Mouse (Mus musculus): ENCODE measurements at regions not wholly inside any gene's neighbourhood (a gene's known extent, or its start where the extent isn't known, plus 50 kb on each side); places are given as distances from the start of the nearest gene placed in this dataset. TPM values are rescaled to one million over a fixed set of nuclear protein-coding genes. Genes with fewer than 3 reads are reported as not detected.

DNA sequence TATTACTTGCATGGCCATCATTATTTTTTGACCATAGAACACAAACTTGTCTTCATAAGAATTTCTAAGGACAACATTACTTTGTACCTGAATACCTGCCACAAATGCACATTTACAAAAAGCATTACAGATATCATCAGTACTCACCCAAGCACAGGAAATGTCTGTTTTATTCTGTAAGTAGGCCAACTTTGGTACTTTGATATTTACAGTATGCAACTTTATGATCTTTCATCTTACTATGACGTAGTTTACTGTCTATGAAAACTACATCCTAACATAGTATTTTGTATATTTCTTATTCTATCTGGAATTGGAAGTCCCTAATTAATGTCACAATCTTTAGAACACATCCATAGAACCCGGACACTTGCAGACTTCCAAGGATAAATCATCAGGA is 282.2 kb upstream of the Egfl6 start:
- H3K4me1 ChIP-seq (ENCODE audit: control insufficient read depth, insufficient read depth): no peaks in the 10 kb centered on the region
- no peak overlapping the region for H3K4me3 ChIP-seq (ENCODE audit: low read depth, low read length)
- no peak overlapping the region for H3K9ac ChIP-seq (replicated peaks; ENCODE audit: low read depth, low read length)
- no peak overlapping the region for H3K27ac ChIP-seq (ENCODE audit: low read depth)
- ATAC-seq (ENCODE audit: insufficient read depth, low read depth) (no peak), DNase-seq (ENCODE audit: low spot score) (no peak)
- TF ChIP-seq CTCF (IDR thresholded peaks at IDR 0.05; ENCODE audit: low read depth) (no peak), EP300 (IDR thresholded peaks at IDR 0.05; ENCODE audit: low read depth) (no peak)
- no peaks in the 10 kb centered on the region for H3K27me3 ChIP-seq (ENCODE audit: control insufficient read depth, insufficient read depth, low read length)
- H3K36me3 ChIP-seq (replicated peaks; ENCODE audit: control insufficient read depth, insufficient read depth, low read length): no peaks in the 10 kb centered on the region
- H3K9me3 ChIP-seq (replicated peaks; ENCODE audit: control insufficient read depth, low read length): no peaks in the 10 kb centered on the region
- 70% methylated on average over 2 of the region's 2 CpGs for WGBS
- H3K4me2 ChIP-seq (ENCODE audit: low read depth, low read length): no peak overlapping the region

Small RNAs in the stretch of these regions (microRNA-seq; reads per million reads assigned to microRNA genes)
- gene Gm22368 (not detected), gene Gm44376 (not detected)

Measured in heart, postnatal 0 days (tissue).